Mouse (Mus musculus): ENCODE measurements around the gene Syngap1. TPM values are rescaled to one million over a fixed set of nuclear protein-coding genes. Genes with fewer than 3 reads are reported as not detected.

The Syngap1 gene
- polyA plus RNA-seq, 1 experiment from 2014 or later, result 3.2 TPM

DNA sequence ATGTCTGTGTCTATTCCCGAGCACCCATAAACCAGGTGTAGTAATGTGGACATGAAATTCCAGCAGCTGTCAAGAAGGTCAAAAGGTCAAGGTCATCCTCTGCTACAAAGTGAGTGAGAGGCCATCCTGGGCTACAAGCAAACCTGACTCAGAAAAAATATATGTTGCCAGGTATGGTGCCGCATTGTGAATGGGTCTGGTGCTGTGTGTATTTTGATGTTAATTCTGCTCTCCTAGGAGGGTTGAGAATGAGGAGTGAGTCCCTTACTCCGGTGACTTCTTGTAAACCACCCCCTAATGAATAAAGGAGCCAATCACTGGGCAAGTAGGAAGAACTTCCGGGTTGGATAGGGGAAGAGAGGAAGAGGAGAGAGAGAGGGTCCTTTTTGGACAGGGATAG is 56.6 kb downstream of the Syngap1 start:
- no peaks in the 10 kb centered on the region for H3K9me3 ChIP-seq (ENCODE audit: control insufficient read depth, low read length)
- H3K9ac ChIP-seq (ENCODE audit: low read length), result no peak overlapping the region
- no peaks in the 10 kb centered on the region for H3K27me3 ChIP-seq (ENCODE audit: control insufficient read depth, insufficient read depth, low read length)
- no peak overlapping the region for H3K4me2 ChIP-seq (ENCODE audit: low read depth, low read length, severe bottlenecking)
- no peak overlapping the region for H3K27ac ChIP-seq (ENCODE audit: low read depth, low read length)
- H3K4me1 ChIP-seq (replicated peaks; ENCODE audit: control insufficient read depth, insufficient read depth, low read length), result no peaks in the 10 kb centered on the region
- DNase-seq (ENCODE audit: low spot score) (no peak), ATAC-seq (replicated peaks; ENCODE audit: low FRiP score) (no peak)
- H3K36me3 ChIP-seq (ENCODE audit: control insufficient read depth, insufficient read depth, low read length), result no peaks in the 10 kb centered on the region
- WGBS, result 76% methylated on average over 4 of the region's 4 CpGs
- H3K4me3 ChIP-seq (ENCODE audit: low read depth, low read length), result no peak overlapping the region

DNA sequence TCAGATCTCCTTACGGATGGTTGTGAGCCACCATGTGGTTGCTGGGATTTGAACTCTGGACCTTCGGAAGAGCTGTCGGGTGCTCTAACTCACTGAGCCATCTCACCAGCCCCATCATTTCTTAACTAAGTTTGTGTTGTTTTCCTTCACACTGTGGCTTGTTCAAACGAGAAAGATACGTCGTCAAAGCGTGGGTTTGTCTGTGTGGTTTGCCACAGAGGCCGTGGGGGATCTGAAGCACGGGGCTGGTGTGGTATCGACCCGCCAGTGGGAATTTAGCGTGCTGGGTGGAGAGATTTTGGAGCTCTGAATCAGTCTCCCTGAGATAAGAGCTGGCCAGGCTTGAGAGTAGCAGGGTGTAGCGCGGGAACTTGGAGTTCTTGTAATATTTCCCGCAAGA is 57.2 kb downstream of the Syngap1 start:
- ATAC-seq (replicated peaks; ENCODE audit: low FRiP score) (no peak), DNase-seq (ENCODE audit: low spot score) (peak; percentile 40)
- Histone ChIP-seq H3K27me3 (ENCODE audit: control insufficient read depth, insufficient read depth, low read length) (no peaks in the 10 kb centered on the region), H3K27ac (ENCODE audit: low read depth, low read length) (no peak overlapping the region), H3K4me2 (ENCODE audit: low read depth, low read length, severe bottlenecking) (no peak overlapping the region), H3K9me3 (ENCODE audit: control insufficient read depth, low read length) (no peaks in the 10 kb centered on the region), H3K4me1 (replicated peaks; ENCODE audit: control insufficient read depth, insufficient read depth, low read length) (no peaks in the 10 kb centered on the region), H3K36me3 (ENCODE audit: control insufficient read depth, insufficient read depth, low read length) (no peaks in the 10 kb centered on the region), H3K9ac (ENCODE audit: low read length) (no peak overlapping the region), H3K4me3 (ENCODE audit: low read depth, low read length) (no peak overlapping the region)
- 93% methylated on average over 15 of the region's 15 CpGs for WGBS

DNA sequence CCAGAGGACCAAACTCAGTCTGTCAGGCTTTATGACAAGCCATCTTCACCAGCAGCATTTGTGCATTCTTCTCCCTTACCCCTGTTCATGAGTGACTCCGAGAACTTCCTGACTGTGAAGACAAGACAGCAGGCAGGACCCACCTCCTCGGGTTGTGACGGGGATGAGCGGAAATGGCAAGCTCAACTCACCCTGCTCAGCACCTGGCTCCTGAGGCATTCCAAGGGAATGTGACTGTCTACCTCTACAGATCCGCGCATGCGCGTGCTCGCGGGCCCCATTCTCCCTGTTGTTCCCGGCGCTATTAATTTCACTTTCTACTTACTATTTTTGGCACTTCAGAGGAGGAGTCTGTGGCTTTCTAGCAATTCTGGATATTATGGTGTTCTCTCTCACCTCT is 58.9 kb downstream of the Syngap1 start:
- WGBS, result 84% methylated on average over 12 of the region's 12 CpGs
- H3K27me3 ChIP-seq (ENCODE audit: control insufficient read depth, insufficient read depth, low read length), result no peaks in the 10 kb centered on the region

DNA sequence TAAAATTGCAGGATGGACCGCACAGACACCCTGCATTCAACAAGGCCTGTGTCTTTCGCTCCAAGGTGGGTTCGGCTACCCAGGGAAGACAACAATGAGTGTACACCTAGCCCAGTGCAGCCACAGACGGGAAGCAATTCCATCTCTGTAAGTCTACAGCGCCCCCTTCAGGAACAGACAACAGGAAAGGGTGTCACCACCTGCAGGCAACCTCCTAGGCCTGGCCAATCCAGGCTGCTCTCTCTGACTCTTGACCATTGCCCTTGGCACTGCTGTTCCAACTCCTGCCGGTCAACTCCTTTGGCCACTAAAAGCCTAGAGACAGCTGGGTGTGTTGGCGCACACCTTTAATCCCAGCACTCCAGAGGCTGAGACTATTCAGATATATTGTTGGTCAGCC is 60.1 kb downstream of the Syngap1 start:
- Histone ChIP-seq H3K36me3 (ENCODE audit: control insufficient read depth, insufficient read depth, low read length) (no peaks in the 10 kb centered on the region), H3K9me3 (ENCODE audit: control insufficient read depth, low read length) (no peaks in the 10 kb centered on the region; the same call in 1 of the 2 replicates), H3K27me3 (ENCODE audit: control insufficient read depth, insufficient read depth, low read length) (no peaks in the 10 kb centered on the region), H3K27ac (ENCODE audit: low read depth, low read length) (no peak overlapping the region), H3K4me2 (ENCODE audit: low read depth, low read length, severe bottlenecking) (no peak overlapping the region), H3K4me1 (replicated peaks; ENCODE audit: control insufficient read depth, insufficient read depth, low read length) (no peaks in the 10 kb centered on the region), H3K9ac (ENCODE audit: low read length) (no peak overlapping the region), H3K4me3 (ENCODE audit: low read depth, low read length) (no peak overlapping the region)
- 70% methylated on average over 7 of the region's 7 CpGs for WGBS
- ATAC-seq (replicated peaks; ENCODE audit: low FRiP score), result no peak
- no peak for DNase-seq (ENCODE audit: low spot score)

More for the DNA sequence above, 58.9 kb downstream of the Syngap1 start:
- DNase-seq (ENCODE audit: low spot score) (no peak), ATAC-seq (replicated peaks; ENCODE audit: low FRiP score) (no peak)
- no peaks in the 10 kb centered on the region for H3K36me3 ChIP-seq (ENCODE audit: control insufficient read depth, insufficient read depth, low read length)
- H3K4me3 ChIP-seq (ENCODE audit: low read depth, low read length), result no peak overlapping the region
- no peak overlapping the region for H3K27ac ChIP-seq (ENCODE audit: low read depth, low read length)
- no peak overlapping the region for H3K9ac ChIP-seq (ENCODE audit: low read length)
- H3K4me1 ChIP-seq (replicated peaks; ENCODE audit: control insufficient read depth, insufficient read depth, low read length), result no peaks in the 10 kb centered on the region
- no peak overlapping the region for H3K4me2 ChIP-seq (ENCODE audit: low read depth, low read length, severe bottlenecking)
- no peaks in the 10 kb centered on the region; the same call in 1 of the 2 replicates for H3K9me3 ChIP-seq (ENCODE audit: control insufficient read depth, low read length)

DNA sequence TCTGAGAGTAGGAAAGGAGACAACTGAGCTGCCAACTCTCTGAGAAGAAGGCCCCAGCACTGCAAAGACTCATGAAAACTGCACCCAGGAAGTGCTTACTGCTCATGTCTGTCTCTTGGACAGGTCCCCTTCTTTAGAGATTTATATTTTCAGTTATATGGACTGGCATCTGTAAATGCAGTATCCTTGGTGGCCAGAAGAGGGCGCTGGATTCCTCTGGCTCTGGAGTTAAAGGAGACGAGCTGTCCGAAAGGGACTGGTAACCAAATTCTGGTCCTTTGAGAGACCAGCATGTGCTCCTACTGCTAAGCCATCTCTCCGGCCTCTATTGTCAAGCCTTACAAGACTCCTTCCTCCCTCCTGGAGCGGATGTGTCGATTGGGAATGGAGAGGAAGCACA is 60.8 kb downstream of the Syngap1 start:
- WGBS, result 44% methylated on average over 6 of the region's 6 CpGs
- peak; percentile 65 for DNase-seq (ENCODE audit: low spot score)

DNA sequence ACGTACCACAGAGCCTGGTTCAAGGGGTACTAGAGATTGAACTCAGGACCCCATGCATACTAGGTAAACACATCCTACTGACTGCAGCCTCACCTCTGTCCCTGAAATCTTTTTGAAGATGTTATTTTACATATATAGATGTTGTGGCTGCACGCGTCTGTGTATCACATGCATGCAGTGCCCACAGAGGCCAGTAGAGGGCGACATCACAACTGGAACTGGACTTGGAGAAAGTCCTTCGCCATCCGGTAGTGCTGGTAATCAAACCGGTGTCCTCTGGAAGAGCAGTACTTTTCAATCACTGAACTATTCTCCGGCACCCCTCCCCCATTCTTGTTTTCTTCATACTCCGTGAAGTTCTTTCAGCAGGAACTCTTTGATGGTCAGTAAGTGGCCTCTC is 63.4 kb downstream of the Syngap1 start:
- H3K36me3 ChIP-seq (ENCODE audit: control insufficient read depth, insufficient read depth, low read length), result no peaks in the 10 kb centered on the region
- DNase-seq (ENCODE audit: low spot score), result peak; percentile 73
- 35% methylated on average over 9 of the region's 9 CpGs for WGBS
- H3K4me3 ChIP-seq (ENCODE audit: low read depth, low read length), result no peak overlapping the region
- no peaks in the 10 kb centered on the region; the same call in 1 of the 2 replicates for H3K9me3 ChIP-seq (ENCODE audit: control insufficient read depth, low read length)
- no peak overlapping the region for H3K9ac ChIP-seq (ENCODE audit: low read length)
- H3K4me1 ChIP-seq (replicated peaks; ENCODE audit: control insufficient read depth, insufficient read depth, low read length), result no peaks in the 10 kb centered on the region
- H3K27ac ChIP-seq (ENCODE audit: low read depth, low read length), result no peak overlapping the region
- H3K4me2 ChIP-seq (ENCODE audit: low read depth, low read length, severe bottlenecking), result no peak overlapping the region
- no peak for ATAC-seq (replicated peaks; ENCODE audit: low FRiP score)
- no peaks in the 10 kb centered on the region for H3K27me3 ChIP-seq (ENCODE audit: control insufficient read depth, insufficient read depth, low read length)

More for the DNA sequence above, 60.8 kb downstream of the Syngap1 start:
- no peak for ATAC-seq (replicated peaks; ENCODE audit: low FRiP score)
- no peak overlapping the region for H3K9ac ChIP-seq (ENCODE audit: low read length)
- H3K27ac ChIP-seq (ENCODE audit: low read depth, low read length), result no peak overlapping the region
- no peaks in the 10 kb centered on the region; the same call in 1 of the 2 replicates for H3K9me3 ChIP-seq (ENCODE audit: control insufficient read depth, low read length)
- no peaks in the 10 kb centered on the region for H3K27me3 ChIP-seq (ENCODE audit: control insufficient read depth, insufficient read depth, low read length)
- no peaks in the 10 kb centered on the region for H3K4me1 ChIP-seq (replicated peaks; ENCODE audit: control insufficient read depth, insufficient read depth, low read length)
- H3K4me2 ChIP-seq (ENCODE audit: low read depth, low read length, severe bottlenecking), result no peak overlapping the region
- no peak overlapping the region for H3K4me3 ChIP-seq (ENCODE audit: low read depth, low read length)
- no peaks in the 10 kb centered on the region for H3K36me3 ChIP-seq (ENCODE audit: control insufficient read depth, insufficient read depth, low read length)

DNA sequence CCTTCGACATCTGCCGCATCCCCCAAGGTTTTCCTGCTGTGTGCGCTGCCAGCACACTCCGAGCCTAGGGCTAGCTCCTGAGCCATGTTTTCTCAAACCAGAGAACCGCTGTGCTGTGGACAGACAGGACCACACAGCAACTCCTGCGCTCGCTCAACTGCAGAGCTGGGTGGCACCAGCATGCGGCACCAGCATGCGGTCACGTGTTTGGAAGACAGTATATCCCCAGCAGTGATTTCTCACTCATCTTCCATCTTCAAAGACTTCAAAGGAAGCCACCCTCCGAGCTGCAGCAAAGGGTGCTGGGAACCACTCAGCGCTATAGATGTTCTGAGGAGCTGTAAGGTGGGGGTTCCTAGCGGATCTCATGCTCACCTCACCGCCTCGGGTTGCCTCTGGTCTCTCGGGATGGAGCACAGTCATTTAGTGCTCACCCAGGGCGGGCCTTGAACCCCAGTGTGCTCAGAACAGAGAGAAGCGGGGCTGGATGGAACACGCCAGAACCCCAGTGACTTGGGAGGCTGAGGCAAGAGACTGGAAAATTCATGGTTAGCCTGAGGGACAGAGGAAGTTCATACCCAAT is 63.9 kb downstream of the Syngap1 start:
- WGBS, result 52% methylated on average over 19 of the region's 19 CpGs
- no peak for DNase-seq (ENCODE audit: low spot score)

DNA sequence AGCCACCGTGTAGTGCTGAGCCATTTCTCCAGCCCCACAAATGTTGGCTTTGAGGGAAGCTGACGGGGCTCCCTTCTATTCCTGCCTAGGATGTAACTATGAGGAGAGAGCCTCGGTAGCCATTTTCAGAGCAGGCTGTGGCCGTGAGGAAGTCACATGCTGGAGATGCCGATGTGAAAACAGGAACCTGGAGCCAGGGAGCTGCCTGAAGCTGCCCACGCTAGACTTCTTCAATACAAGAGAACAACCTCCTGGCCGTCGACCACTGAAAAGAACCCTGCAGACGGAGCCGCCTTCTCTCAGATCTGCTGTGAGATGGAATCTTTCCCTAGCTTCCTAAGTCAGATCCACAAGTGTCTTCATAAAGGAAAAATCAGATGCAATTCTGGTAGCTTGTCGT is 64.6 kb downstream of the Syngap1 start:
- Histone ChIP-seq H3K27me3 (ENCODE audit: control insufficient read depth, insufficient read depth, low read length) (no peaks in the 10 kb centered on the region), H3K4me1 (replicated peaks; ENCODE audit: control insufficient read depth, insufficient read depth, low read length) (no peaks in the 10 kb centered on the region), H3K9me3 (ENCODE audit: control insufficient read depth, low read length) (no peaks in the 10 kb centered on the region; the same call in 1 of the 2 replicates), H3K4me3 (ENCODE audit: low read depth, low read length) (no peak overlapping the region), H3K36me3 (ENCODE audit: control insufficient read depth, insufficient read depth, low read length) (no peaks in the 10 kb centered on the region), H3K27ac (ENCODE audit: low read depth, low read length) (no peak overlapping the region), H3K9ac (ENCODE audit: low read length) (no peak overlapping the region), H3K4me2 (ENCODE audit: low read depth, low read length, severe bottlenecking) (no peak overlapping the region)
- 70% methylated on average over 11 of the region's 11 CpGs for WGBS
- DNase-seq (ENCODE audit: low spot score) (no peak), ATAC-seq (replicated peaks; ENCODE audit: low FRiP score) (no peak)

More for the DNA sequence above, 63.9 kb downstream of the Syngap1 start:
- Histone ChIP-seq H3K27me3 (ENCODE audit: control insufficient read depth, insufficient read depth, low read length) (no peaks in the 10 kb centered on the region), H3K9me3 (ENCODE audit: control insufficient read depth, low read length) (no peaks in the 10 kb centered on the region; the same call in 1 of the 2 replicates), H3K9ac (ENCODE audit: low read length) (no peak overlapping the region), H3K4me2 (ENCODE audit: low read depth, low read length, severe bottlenecking) (no peak overlapping the region), H3K4me3 (ENCODE audit: low read depth, low read length) (no peak overlapping the region), H3K27ac (ENCODE audit: low read depth, low read length) (no peak overlapping the region), H3K4me1 (replicated peaks; ENCODE audit: control insufficient read depth, insufficient read depth, low read length) (no peaks in the 10 kb centered on the region), H3K36me3 (ENCODE audit: control insufficient read depth, insufficient read depth, low read length) (no peaks in the 10 kb centered on the region)
- no peak for ATAC-seq (replicated peaks; ENCODE audit: low FRiP score)

DNA sequence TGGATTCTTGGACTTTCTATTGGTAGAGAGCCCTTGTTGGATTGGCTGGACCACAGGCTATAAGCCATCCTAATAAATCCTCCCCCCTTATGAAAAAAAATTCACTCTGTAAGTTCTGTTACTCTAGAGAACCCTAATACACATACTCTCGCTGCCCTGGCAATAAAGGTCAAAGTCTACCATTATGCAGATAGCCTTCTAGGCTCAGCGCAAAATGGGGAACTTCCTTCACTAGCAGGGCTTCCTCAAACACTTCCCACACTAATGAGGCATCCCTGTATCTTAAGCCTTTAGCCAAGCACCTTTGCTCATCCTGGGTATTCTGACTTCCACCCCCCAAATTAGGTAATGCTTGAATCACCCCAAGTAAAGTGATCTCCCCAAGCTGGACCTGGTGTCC is 67.2 kb downstream of the Syngap1 start:
- H3K27me3 ChIP-seq (ENCODE audit: control insufficient read depth, insufficient read depth, low read length), result no peaks in the 10 kb centered on the region
- no peak overlapping the region for H3K4me2 ChIP-seq (ENCODE audit: low read depth, low read length, severe bottlenecking)
- DNase-seq (ENCODE audit: low spot score), result no peak
- H3K27ac ChIP-seq (ENCODE audit: low read depth, low read length), result no peak overlapping the region
- no peak for ATAC-seq (replicated peaks; ENCODE audit: low FRiP score)
- no peak overlapping the region for H3K4me3 ChIP-seq (ENCODE audit: low read depth, low read length)
- H3K9me3 ChIP-seq (ENCODE audit: control insufficient read depth, low read length), result no peaks in the 10 kb centered on the region; the same call in 1 of the 2 replicates
- no peaks in the 10 kb centered on the region for H3K36me3 ChIP-seq (ENCODE audit: control insufficient read depth, insufficient read depth, low read length)
- WGBS, result 77% methylated on average over 2 of the region's 2 CpGs
- no peaks in the 10 kb centered on the region for H3K4me1 ChIP-seq (replicated peaks; ENCODE audit: control insufficient read depth, insufficient read depth, low read length)
- H3K9ac ChIP-seq (ENCODE audit: low read length), result no peak overlapping the region
